Mouse (Mus musculus): ENCODE data around the gene Tmem256.

The Tmem256 gene

GRCm38 (mm10) chr11:69837952-69838713 lies at the start of gene Tmem256:
Tmem256 (plus strand) TSS chr11:69838514.
- DNase-seq (ENCODE audit: extremely low spot score, low read depth, low spot score): peak; percentile 93

GRCm38 (mm10) chr11:69789431-69789830 lies 48.9 kb upstream of the Tmem256 start:
- no peak for DNase-seq (ENCODE audit: extremely low spot score, low read depth, low spot score)

- no peak for DNase-seq (ENCODE audit: extremely low spot score, low read depth, low spot score)
These were observed 46.9 kb upstream of the Tmem256 start for GRCm38 (mm10) chr11:69791420-69791819.

- DNase-seq (ENCODE audit: extremely low spot score, low read depth, low spot score): no peak
These were observed 44.9 kb upstream of the Tmem256 start for GRCm38 (mm10) chr11:69793429-69793828.

GRCm38 (mm10) chr11:69795168-69795982 lies 42.9 kb upstream of the Tmem256 start, which contains the start of gene Chrnb1:
Chrnb1 (minus strand) TSS chr11:69795943.
- DNase-seq (ENCODE audit: extremely low spot score, low read depth, low spot score): peak; percentile 61

- no peak for DNase-seq (ENCODE audit: extremely low spot score, low read depth, low spot score)
These were observed 42.3 kb upstream of the Tmem256 start for GRCm38 (mm10) chr11:69795983-69796435.

- no peak for DNase-seq (ENCODE audit: extremely low spot score, low read depth, low spot score)
These were observed 40.4 kb upstream of the Tmem256 start for GRCm38 (mm10) chr11:69797924-69798323.

- DNase-seq (ENCODE audit: extremely low spot score, low read depth, low spot score): no peak
These were observed 38.7 kb upstream of the Tmem256 start for GRCm38 (mm10) chr11:69799394-69800137.

- no peak for DNase-seq (ENCODE audit: extremely low spot score, low read depth, low spot score)
These were observed 38.2 kb upstream of the Tmem256 start for GRCm38 (mm10) chr11:69800138-69800391.

- peak; percentile 61 for DNase-seq (ENCODE audit: extremely low spot score, low read depth, low spot score)
These were observed 37.7 kb upstream of the Tmem256 start for GRCm38 (mm10) chr11:69800392-69801197.

GRCm38 (mm10) chr11:69801379-69801977 lies 36.8 kb upstream of the Tmem256 start, which contains the start of gene Fgf11:
Fgf11 (minus strand) TSS chr11:69801857.
- DNase-seq (ENCODE audit: extremely low spot score, low read depth, low spot score): no peak

GRCm38 (mm10) chr11:69802648-69803105 lies 35.6 kb upstream of the Tmem256 start:
- DNase-seq (ENCODE audit: extremely low spot score, low read depth, low spot score): no peak

GRCm38 (mm10) chr11:69803328-69803727 lies 35.0 kb upstream of the Tmem256 start:
- DNase-seq (ENCODE audit: extremely low spot score, low read depth, low spot score): no peak

GRCm38 (mm10) chr11:69803786-69804651 lies 34.3 kb upstream of the Tmem256 start:
- no peak for DNase-seq (ENCODE audit: extremely low spot score, low read depth, low spot score)

- no peak for DNase-seq (ENCODE audit: extremely low spot score, low read depth, low spot score)
These were observed 33.7 kb upstream of the Tmem256 start for GRCm38 (mm10) chr11:69804652-69804940.

GRCm38 (mm10) chr11:69804972-69805909 lies 33.1 kb upstream of the Tmem256 start, which contains the start of gene Tmem102:
Tmem102 (minus strand) TSS chr11:69805624.
- no peak for DNase-seq (ENCODE audit: extremely low spot score, low read depth, low spot score)

- no peak for DNase-seq (ENCODE audit: extremely low spot score, low read depth, low spot score)
These were observed 31.9 kb upstream of the Tmem256 start for GRCm38 (mm10) chr11:69806378-69806777.

GRCm38 (mm10) chr11:69807641-69808040 lies 30.7 kb upstream of the Tmem256 start:
- no peak for DNase-seq (ENCODE audit: extremely low spot score, low read depth, low spot score)

Data from hindlimb bud, embryonic 11.5 days (tissue).